Mouse (Mus musculus): Measurements from ENCODE around the gene Itpr2. TPM values are rescaled to one million over a fixed set of nuclear protein-coding genes. Genes with fewer than 3 reads are reported as not detected.

Itpr2 gene
- polyA plus RNA-seq, 1 experiment from 2014 or later, result 10.9 TPM

DNA sequence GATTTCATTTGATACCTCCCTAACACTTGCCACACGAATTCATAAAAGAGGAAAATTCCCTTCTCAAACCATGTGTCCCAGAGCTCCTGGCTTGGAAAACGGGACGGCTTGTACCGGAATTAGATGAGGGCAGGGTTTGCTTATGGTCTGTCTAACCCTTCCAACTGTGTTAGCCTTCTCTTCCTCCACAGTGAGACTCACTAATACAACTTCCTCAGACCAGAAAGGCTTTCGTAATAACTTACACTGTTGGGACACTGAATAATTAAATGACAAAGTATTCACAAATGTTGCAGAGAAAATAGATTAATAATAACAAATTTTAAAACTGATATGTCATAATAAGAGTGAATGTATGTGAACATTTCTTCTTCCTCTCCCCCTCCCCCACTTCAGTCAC lies 187.7 kb downstream of the Itpr2 start:
- Histone ChIP-seq H3K36me3 (ENCODE audit: control insufficient read depth, insufficient read depth, low read length) (no peaks in the 10 kb centered on the region), H3K4me3 (ENCODE audit: low read depth, low read length) (no peak overlapping the region), H3K27ac (replicated peaks) (no peak overlapping the region), H3K4me1 (replicated peaks; ENCODE audit: control insufficient read depth, insufficient read depth) (no peaks in the 10 kb centered on the region), H3K9ac (ENCODE audit: low read length) (no peak overlapping the region), H3K27me3 (ENCODE audit: control insufficient read depth, insufficient read depth, low read length) (no peaks in the 10 kb centered on the region), H3K9me3 (ENCODE audit: control insufficient read depth, low read length) (no peaks in the 10 kb centered on the region), H3K4me2 (replicated peaks; ENCODE audit: low read depth) (no peak overlapping the region)
- DNase-seq (ENCODE audit: low spot score) (no peak), ATAC-seq (ENCODE audit: low FRiP score, low TSS enrichment) (no peak)
- WGBS, result 76% methylated on average over 5 of the region's 5 CpGs
- TF ChIP-seq CTCF (IDR thresholded peaks at IDR 0.05; ENCODE audit: low read depth), result no peak
- TF ChIP-seq EP300 (optimal IDR thresholded peaks at IDR 0.05), result no peak

DNA sequence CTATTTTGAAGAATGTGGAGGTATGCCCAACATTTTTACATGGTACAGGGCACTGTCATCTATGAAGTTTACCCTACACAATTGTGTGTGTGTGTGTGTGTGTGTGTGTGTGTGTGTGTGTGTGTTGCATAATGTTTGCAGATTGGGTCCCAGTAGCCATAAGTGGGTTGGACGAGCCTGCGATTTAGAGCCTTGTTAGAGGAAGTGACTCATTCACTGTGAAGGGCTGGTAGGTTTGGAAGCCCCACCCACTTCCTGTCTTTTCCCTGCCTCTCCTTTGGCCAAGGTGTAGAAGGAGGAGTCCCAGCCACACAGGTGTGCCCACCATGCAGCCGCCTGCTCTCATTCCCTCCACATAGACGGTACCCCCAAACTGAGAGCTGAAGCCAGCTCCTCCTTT lies 188.6 kb downstream of the Itpr2 start:
- Histone ChIP-seq H3K4me1 (replicated peaks; ENCODE audit: control insufficient read depth, insufficient read depth) (no peaks in the 10 kb centered on the region), H3K9me3 (ENCODE audit: control insufficient read depth, low read length) (no peaks in the 10 kb centered on the region), H3K36me3 (ENCODE audit: control insufficient read depth, insufficient read depth, low read length) (no peaks in the 10 kb centered on the region), H3K27me3 (ENCODE audit: control insufficient read depth, insufficient read depth, low read length) (no peaks in the 10 kb centered on the region), H3K4me2 (replicated peaks; ENCODE audit: low read depth) (no peak overlapping the region), H3K27ac (replicated peaks) (no peak overlapping the region), H3K4me3 (ENCODE audit: low read depth, low read length) (no peak overlapping the region), H3K9ac (ENCODE audit: low read length) (no peak overlapping the region)
- DNase-seq (ENCODE audit: low spot score) (no peak), ATAC-seq (ENCODE audit: low FRiP score, low TSS enrichment) (no peak)
- TF ChIP-seq CTCF (IDR thresholded peaks at IDR 0.05; ENCODE audit: low read depth), result no peak
- TF ChIP-seq EP300 (optimal IDR thresholded peaks at IDR 0.05), result no peak
- 83% methylated on average over 4 of the region's 4 CpGs for WGBS

DNA sequence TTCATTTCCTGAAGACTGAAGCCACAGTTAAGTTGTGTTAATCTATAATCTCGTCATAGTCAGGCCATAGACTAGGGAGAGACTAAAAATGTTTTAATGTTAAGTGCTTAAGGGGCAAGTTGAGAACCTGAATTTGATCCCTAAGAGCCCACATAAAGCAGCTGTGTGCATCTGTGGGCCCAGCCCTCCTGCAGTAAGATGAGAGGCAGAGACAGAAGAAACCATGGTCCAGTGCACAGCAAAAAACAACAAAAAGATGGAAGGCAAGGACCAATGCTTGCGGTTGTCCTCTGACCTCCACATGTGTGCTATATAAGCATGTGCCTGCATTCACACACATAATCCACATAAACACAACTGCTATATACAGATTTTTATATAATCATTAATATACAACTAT lies 191.8 kb downstream of the Itpr2 start:
- H3K4me3 ChIP-seq (ENCODE audit: low read depth, low read length), result no peak overlapping the region
- no peak overlapping the region for H3K4me2 ChIP-seq (replicated peaks; ENCODE audit: low read depth)
- WGBS, result 45% methylated on average over 2 of the region's 2 CpGs
- H3K27ac ChIP-seq (replicated peaks), result no peak overlapping the region
- H3K4me1 ChIP-seq (replicated peaks; ENCODE audit: control insufficient read depth, insufficient read depth), result no peaks in the 10 kb centered on the region
- H3K27me3 ChIP-seq (ENCODE audit: control insufficient read depth, insufficient read depth, low read length), result no peaks in the 10 kb centered on the region
- TF ChIP-seq CTCF (IDR thresholded peaks at IDR 0.05; ENCODE audit: low read depth) (no peak), EP300 (optimal IDR thresholded peaks at IDR 0.05) (no peak)
- no peaks in the 10 kb centered on the region for H3K36me3 ChIP-seq (ENCODE audit: control insufficient read depth, insufficient read depth, low read length)
- ATAC-seq (ENCODE audit: low FRiP score, low TSS enrichment), result no peak
- H3K9me3 ChIP-seq (ENCODE audit: control insufficient read depth, low read length), result no peaks in the 10 kb centered on the region
- H3K9ac ChIP-seq (ENCODE audit: low read length), result no peak overlapping the region
- DNase-seq (ENCODE audit: low spot score), result no peak

DNA sequence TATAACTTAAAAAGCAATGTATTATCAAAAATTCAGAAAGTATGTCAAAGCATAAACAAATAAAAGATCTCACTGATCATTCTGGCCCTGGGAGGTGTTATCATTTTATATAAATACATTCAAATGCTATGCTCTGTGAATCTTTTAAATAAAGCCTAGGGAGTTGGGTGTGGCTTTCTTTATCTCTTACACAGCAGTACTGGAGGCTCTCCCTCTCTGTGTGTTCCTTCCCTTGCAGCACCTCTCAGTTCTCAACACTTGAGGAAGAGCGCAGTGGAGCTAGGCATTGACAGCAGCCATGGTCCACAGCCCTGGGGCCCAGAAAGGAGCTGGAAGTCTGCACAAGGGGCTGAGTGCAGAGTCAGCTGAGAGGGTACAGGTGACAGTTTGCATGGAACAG lies 192.7 kb downstream of the Itpr2 start:
- Histone ChIP-seq H3K4me2 (replicated peaks; ENCODE audit: low read depth) (no peak overlapping the region), H3K4me3 (ENCODE audit: low read depth, low read length) (no peak overlapping the region), H3K36me3 (ENCODE audit: control insufficient read depth, insufficient read depth, low read length) (no peaks in the 10 kb centered on the region), H3K27ac (replicated peaks) (no peak overlapping the region), H3K27me3 (ENCODE audit: control insufficient read depth, insufficient read depth, low read length) (no peaks in the 10 kb centered on the region), H3K4me1 (replicated peaks; ENCODE audit: control insufficient read depth, insufficient read depth) (no peaks in the 10 kb centered on the region), H3K9ac (ENCODE audit: low read length) (no peak overlapping the region), H3K9me3 (ENCODE audit: control insufficient read depth, low read length) (no peaks in the 10 kb centered on the region)
- TF ChIP-seq EP300 (optimal IDR thresholded peaks at IDR 0.05) (no peak), CTCF (IDR thresholded peaks at IDR 0.05; ENCODE audit: low read depth) (no peak)
- DNase-seq (ENCODE audit: low spot score) (no peak), ATAC-seq (ENCODE audit: low FRiP score, low TSS enrichment) (no peak)
- WGBS, result 83% methylated on average over 1 of the region's 1 CpGs

DNA sequence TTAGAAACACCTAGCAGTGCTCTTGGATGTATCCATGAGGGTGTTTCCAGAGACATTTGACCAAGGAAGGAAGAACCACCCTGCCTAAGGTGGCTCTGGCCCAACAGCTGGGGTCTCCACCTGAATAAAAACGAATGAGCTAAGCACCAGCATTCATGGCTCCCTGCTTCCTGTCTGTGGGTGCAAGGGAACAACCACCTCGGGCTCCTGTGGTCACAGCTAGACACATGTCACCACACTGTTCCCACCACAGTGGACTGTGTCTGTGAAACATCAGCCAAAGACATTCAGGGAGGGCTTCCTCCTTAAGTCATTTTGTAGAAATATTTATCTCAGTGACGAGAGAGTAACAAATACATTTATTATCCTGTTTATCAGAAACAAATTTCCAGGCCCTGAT lies 196.0 kb downstream of the Itpr2 start:
- Histone ChIP-seq H3K4me1 (replicated peaks; ENCODE audit: control insufficient read depth, insufficient read depth) (no peaks in the 10 kb centered on the region), H3K9me3 (ENCODE audit: control insufficient read depth, low read length) (no peaks in the 10 kb centered on the region), H3K27ac (replicated peaks) (no peak overlapping the region), H3K36me3 (ENCODE audit: control insufficient read depth, insufficient read depth, low read length) (no peaks in the 10 kb centered on the region), H3K4me2 (replicated peaks; ENCODE audit: low read depth) (no peak overlapping the region), H3K9ac (ENCODE audit: low read length) (no peak overlapping the region), H3K4me3 (ENCODE audit: low read depth, low read length) (no peak overlapping the region), H3K27me3 (ENCODE audit: control insufficient read depth, insufficient read depth, low read length) (no peaks in the 10 kb centered on the region)
- no peak for ATAC-seq (ENCODE audit: low FRiP score, low TSS enrichment)
- TF ChIP-seq EP300 (optimal IDR thresholded peaks at IDR 0.05), result no peak
- TF ChIP-seq CTCF (IDR thresholded peaks at IDR 0.05; ENCODE audit: low read depth), result no peak
- WGBS, result 73% methylated on average over 3 of the region's 3 CpGs
- DNase-seq (ENCODE audit: low spot score), result no peak

DNA sequence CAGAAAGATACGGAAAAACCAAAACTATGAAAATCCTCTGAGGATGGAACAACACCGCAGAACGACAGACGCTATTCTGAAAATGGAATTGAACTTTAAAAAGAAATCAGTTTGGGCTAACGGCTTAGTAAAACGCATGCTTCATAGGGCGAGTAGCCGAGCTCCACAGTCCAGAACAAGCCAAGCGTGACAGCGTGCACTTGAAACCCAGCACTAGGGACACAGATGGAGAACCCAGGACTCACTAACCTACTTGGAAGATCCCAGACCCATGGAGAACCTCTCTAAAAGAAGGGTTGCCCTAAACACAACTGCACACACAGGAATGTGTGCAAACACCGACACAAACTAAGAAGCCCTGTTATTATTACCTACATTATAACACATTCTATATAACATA lies 197.9 kb downstream of the Itpr2 start:
- H3K27me3 ChIP-seq (ENCODE audit: control insufficient read depth, insufficient read depth, low read length), result no peaks in the 10 kb centered on the region
- H3K36me3 ChIP-seq (ENCODE audit: control insufficient read depth, insufficient read depth, low read length), result no peaks in the 10 kb centered on the region
- no peak overlapping the region for H3K4me3 ChIP-seq (ENCODE audit: low read depth, low read length)
- H3K4me1 ChIP-seq (replicated peaks; ENCODE audit: control insufficient read depth, insufficient read depth), result no peaks in the 10 kb centered on the region
- no peak overlapping the region for H3K4me2 ChIP-seq (replicated peaks; ENCODE audit: low read depth)
- H3K9me3 ChIP-seq (ENCODE audit: control insufficient read depth, low read length), result no peaks in the 10 kb centered on the region
- TF ChIP-seq CTCF (IDR thresholded peaks at IDR 0.05; ENCODE audit: low read depth), result no peak
- no peak for TF ChIP-seq EP300 (optimal IDR thresholded peaks at IDR 0.05)
- no peak for DNase-seq (ENCODE audit: low spot score)
- no peak for ATAC-seq (ENCODE audit: low FRiP score, low TSS enrichment)
- H3K27ac ChIP-seq (replicated peaks), result no peak overlapping the region
- 94% methylated on average over 11 of the region's 11 CpGs for WGBS
- no peak overlapping the region for H3K9ac ChIP-seq (ENCODE audit: low read length)

All from stomach, postnatal 0 days (tissue).